Mouse (Mus musculus): ENCODE data around the gene Dimt1.
A peak's percentile ranks its signal among the peaks of the same experiment; 100 is the strongest.
"Not testable (repeated sequence)": the region's sequence is repeated elsewhere in the genome, so short reads cannot be mapped to it uniquely, and the experiment has no call there.

Dimt1 gene

DNA sequence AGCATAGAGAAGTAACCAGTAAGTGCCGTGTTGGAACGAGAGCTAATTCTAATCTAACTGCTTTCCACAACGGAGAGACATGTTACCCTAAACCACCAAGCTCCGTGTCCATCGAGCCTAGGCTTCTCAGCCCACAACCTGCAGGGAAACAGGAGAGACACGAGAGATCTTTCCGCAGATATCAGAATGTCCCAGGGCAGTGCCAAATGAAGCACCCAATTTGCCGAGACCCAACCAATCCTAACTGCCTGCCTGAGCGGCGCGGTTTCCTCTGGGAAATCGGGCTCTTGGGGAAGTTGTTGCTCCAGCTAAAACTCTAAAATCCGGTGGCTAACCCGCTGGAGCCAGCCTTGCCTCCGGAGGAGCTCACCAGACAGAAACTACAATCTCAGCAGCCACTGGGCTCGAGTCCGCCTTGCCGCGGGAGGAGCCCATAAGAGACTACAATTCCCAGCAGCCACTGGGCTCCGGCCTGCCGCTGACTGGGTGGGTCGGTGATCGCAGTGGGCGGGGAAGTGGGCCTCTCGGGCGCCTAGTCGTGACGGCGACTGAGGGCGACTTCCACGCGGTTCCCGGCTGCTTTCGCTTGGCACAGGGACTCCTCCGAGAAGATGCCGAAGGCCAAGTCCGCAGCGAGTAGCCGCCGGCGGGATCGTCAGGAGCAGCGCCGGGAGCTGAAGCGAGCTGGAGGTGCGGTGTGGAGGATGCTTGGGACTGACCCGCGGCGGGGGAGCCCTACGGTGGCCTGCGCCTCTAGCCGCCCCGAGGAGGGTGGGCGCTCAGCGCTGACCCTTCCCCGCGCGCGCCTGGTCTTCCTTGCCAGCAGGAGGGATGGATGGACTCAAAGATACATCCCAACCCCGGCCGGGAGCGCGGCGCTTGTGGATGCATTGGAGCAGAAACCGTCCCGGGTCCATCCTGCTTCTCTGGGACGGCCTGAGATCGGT is at the start of gene Dimt1:
Gene Dimt1, plus strand, starts transcription at position 534 of the 947 bp plus-strand sequence.
- DNase-seq (ENCODE audit: extremely low spot score) = peak; percentile 95

DNA sequence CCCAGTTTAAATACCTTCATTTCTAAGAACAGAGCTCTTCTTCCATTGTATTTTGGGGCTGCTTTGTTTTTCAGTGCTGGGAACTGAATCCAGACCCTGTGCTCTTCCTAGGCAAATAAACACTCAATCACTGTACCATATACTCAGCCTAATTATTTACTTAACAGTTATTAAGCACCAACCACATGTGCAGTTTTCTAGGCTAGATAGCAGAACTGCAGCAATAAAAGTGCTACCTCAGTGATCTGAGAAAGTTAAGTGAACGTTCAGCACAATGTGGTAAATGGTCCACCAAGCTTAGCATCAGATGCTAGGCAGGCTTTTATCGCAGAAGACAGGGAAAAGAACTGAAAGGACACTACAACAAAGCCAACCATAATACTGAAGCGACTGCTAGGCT is 42.3 kb upstream of the Dimt1 start:
- no peak for DNase-seq (ENCODE audit: extremely low spot score)

- not testable (repeated sequence) for DNase-seq (ENCODE audit: extremely low spot score)
These were observed 41.8 kb upstream of the Dimt1 start for GRCm38 (mm10) chr13:106905154-106905553.

GRCm38 (mm10) chr13:106907273-106907672 is 39.7 kb upstream of the Dimt1 start:
- no peak for DNase-seq (ENCODE audit: extremely low spot score)

DNA sequence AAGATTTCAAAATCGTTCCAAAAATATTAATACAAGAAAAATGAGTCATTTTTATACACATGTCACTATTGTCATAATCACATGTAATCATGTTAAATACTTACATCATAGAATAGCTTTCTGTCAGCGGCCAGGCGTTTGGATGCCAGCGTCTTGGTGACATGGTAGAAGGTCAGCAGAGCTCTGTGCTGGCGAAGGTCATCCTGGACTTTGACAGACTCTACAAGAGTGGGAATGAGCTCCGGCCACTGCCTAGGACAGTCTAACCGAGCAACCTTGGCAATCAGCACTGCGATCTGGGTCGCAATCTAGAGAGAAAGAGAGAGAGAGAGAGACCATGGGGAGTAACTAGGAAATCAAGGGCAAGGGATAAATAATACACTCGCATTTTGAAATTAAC is 36.8 kb upstream of the Dimt1 start:
- DNase-seq (ENCODE audit: extremely low spot score) = no peak

DNA sequence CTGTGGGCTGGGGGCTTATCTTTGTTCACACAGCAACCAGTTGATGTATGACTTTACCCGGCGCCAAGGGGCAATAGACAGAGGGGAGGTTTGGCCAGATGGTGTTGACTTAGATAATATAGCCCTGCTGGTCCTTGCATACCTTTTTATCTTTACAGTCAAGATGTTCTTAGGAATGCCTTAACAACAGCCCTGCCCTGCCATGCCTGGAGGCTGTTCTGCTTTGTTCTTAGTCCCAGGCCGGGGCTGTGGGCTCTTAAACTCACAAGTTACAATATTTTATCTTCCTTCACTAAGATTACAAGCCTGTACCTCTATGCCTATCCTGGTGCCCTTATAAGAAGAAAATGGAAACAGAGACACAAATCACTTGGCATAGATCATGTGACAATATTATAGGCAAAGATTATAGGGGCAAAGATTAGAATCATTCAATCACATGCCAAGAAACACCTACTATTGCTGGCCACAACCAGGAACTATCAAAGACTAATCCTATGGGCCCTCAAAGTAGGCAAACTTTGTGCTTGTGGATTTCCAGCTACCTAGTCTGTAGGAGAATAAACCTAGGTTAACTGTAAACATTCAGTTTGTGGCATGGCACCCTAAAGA is 33.7 kb upstream of the Dimt1 start:
- DNase-seq (ENCODE audit: extremely low spot score) = no peak

DNA sequence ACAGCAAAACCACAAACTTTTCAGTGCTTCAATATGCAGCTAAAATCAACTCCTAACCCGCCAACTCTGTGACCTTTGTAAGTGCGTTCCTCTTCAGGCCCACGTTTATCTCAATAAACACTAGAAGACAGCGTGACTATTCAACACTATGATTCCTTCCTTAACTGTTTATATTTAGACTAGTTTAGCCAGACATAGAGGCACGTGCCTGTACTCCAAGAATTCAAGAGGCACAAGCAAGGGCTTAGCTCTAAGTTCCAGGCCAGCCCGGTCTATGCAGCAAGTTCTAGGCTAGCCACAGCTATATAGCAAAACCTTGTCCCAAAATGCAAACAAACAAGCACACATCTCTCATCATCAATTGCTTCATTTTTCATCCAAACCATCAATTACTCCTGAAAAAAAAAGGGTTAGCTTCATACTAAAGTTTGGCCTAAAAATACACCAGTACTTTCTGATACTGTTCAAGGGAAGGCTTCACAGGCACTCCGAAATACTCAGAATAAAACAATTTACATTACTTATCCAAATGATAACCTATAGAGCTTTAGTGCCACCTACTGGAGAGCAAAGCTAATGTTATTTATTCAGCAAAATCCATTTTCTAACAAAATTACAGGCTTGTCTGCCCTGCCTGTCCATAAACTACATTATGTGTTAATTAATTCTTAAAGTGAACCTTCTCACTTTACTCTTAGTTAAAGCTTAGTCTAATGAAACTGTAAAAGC is 28.4 kb upstream of the Dimt1 start:
- no peak for DNase-seq (ENCODE audit: extremely low spot score)

DNA sequence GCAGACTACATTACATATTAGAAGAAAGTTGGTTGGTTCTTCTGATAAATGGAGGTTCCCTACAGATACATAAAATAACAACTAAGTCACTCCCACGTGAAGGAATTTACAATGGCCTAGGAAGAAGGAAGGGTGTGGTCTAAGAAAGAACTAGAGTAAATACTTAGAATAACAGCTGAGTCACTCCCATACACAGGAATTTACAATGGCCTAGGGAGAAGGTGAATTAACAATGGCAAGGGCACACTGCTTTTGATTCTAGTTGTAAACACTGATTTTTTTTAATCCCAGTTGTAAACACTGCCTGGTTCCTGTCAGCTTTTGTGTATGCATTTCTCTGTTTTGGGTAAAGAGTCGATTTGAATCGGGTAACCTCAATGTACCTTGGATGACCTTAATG is 21.0 kb upstream of the Dimt1 start:
- DNase-seq (ENCODE audit: extremely low spot score) = not testable (repeated sequence)

GRCm38 (mm10) chr13:106928296-106928695 is 18.6 kb upstream of the Dimt1 start:
- DNase-seq (ENCODE audit: extremely low spot score) = no peak

DNA sequence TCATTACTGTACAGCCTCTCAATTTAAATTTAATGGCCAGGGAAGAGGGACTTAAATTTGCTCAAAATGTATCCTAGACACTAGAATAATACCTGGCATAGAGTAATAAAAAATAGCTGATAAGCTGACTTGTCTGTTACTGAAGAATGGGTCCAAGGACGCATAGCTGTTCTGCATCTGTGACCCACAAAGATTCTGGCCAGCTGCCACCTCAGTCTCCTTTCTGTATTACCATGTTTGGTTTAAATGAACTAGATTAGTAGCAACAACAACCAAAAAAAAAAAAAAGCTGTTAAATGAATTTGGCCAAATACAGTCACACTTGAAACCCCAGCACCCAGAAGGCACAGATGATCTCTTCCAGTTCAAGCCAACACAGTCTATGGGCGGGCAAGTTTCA is 17.7 kb upstream of the Dimt1 start:
- DNase-seq (ENCODE audit: extremely low spot score) = no peak

- DNase-seq (ENCODE audit: extremely low spot score) = no peak
These were observed 11.1 kb upstream of the Dimt1 start for GRCm38 (mm10) chr13:106935871-106936255.

DNA sequence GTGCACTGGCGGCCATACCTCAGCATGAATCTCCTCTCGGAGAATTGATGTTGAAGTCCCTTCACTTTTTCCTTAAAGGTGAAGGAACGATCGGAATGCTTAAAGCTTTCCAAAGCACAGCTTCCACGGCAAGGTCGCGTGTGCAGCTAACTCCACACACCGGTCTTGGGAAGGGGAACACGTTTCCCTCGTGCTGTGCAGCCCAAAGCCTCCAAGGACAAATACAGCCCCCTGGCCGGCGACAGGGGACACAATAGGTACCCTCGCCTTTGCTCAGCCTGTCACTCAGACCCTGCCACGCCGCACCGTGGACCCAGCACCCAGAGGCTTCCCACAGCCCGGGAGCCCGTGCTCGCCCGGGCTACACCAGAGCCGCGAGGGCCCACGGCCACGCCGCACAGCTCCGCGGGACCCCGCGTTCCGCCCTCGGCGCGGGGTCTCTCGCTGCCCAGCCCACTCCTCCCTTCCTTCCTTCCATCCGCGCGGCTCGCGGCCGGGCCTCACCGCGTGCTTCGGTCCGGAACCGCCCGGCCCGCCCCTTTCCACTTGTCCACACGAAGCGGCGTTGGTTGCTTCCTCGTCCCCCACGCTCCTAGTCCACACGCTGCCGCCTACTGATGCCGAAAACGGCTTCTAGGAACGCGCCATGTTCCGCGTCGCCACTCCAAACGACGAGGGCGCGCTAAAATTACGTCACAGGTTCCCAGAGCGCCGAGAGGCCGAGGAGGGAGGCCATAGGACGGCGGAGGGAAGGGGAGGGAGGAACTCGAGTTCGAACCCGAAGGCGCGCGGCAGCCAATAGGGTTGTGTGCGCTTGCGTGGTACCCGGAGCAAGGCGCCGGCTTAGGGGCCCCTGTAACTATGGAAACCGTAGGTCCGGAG is 10.4 kb upstream of the Dimt1 start, which contains the start of gene Ipo11:
Gene Ipo11, minus strand, starts transcription at position 703 of the 882 bp plus-strand sequence.
- peak; percentile 94 for DNase-seq (ENCODE audit: extremely low spot score)

GRCm38 (mm10) chr13:106937138-106937472 is 9.8 kb upstream of the Dimt1 start:
- no peak for DNase-seq (ENCODE audit: extremely low spot score)

DNA sequence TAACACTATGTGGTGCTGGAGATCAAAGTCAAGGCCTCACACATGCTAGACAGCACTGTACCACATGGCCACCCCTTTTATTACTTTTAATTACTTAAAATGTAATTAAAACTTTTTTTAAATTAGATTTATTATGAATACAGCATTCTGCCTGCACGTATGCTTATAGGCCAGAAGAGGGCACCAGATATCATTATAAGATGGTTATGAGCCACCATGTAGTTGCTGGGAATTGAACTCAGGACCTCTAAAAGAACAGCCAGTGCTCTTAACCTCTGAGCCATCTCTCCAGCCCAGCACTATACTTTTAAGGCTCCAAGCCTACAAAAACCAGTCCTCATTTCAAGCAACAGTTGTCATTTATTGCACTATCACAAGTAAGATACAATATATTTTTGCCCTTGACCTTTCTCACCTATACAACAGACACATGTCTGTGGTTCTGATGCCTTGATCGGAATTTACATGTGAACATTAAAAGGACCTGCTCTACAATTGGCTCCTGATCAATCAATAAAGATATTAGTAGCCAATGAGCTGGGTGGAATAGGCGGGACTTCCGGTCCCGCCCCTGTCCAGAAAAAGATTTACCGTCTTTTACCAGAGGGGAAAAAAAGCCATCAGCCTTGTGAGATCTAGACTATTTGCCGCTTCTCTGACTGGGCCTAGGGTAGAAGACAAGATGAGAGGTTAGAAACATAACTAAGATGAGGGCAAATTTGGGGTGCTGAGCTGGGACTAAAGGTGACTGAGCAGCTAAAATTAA is 5.5 kb upstream of the Dimt1 start:
- DNase-seq (ENCODE audit: extremely low spot score) = peak; percentile 42

- DNase-seq (ENCODE audit: extremely low spot score) = no peak
These were observed 4.2 kb upstream of the Dimt1 start for GRCm38 (mm10) chr13:106942721-106943120.

- DNase-seq (ENCODE audit: extremely low spot score) = no peak
These were observed 1.4 kb upstream of the Dimt1 start for GRCm38 (mm10) chr13:106945518-106945917.

- no peak for DNase-seq (ENCODE audit: extremely low spot score)
These were observed 656 bp downstream of the Dimt1 start for GRCm38 (mm10) chr13:106947583-106947982.

GRCm38 (mm10) chr13:106954880-106955279 is 8.0 kb downstream of the Dimt1 start:
- no peak for DNase-seq (ENCODE audit: extremely low spot score)

- no peak for DNase-seq (ENCODE audit: extremely low spot score)
These were observed 10.6 kb downstream of the Dimt1 start for GRCm38 (mm10) chr13:106957554-106957953.

GRCm38 (mm10) chr13:106958286-106958685 is 11.4 kb downstream of the Dimt1 start:
- DNase-seq (ENCODE audit: extremely low spot score) = no peak

DNA sequence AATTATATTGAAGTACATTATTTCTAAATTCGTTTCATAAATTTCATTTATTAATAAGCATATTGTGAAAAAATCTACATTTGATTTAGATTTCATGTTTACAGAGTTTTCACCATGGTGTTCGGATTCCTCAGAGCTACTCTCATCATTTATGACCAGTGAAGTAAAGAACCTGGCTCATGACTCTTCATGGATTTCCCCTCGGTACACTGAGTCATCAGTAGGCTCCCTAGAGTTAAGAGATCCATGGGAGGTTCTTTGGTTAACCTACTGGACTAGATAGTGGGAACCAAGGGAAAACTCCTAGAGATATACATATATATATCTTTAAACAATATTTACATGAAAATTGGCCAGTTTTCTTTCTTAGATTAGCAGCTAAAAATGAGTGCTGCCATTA is 13.6 kb downstream of the Dimt1 start:
- DNase-seq (ENCODE audit: extremely low spot score) = no peak

All from embryo, embryonic 9.5 days (tissue).